Mouse (Mus musculus) testis, adult 2 months (tissue): ENCODE measurements around the gene Mas1. TPM values are rescaled to one million over a fixed set of nuclear protein-coding genes. Genes with fewer than 3 reads are reported as not detected.

Experiments used
- H3K27ac ChIP-seq: fragments of 200-500 bp; 2 replicates; pipeline ENCODE4 v1.5.1; 2012; ENCODE audit warnings: low read depth, low read length; ENCODE audit not compliant: control insufficient read depth, insufficient read depth
- H3K27me3 ChIP-seq: fragments of 200-500 bp; 2 replicates; pipeline ENCODE4 v1.6.1; 2012; ENCODE audit warnings: mild to moderate bottlenecking, low read length, moderate library complexity; ENCODE audit not compliant: control insufficient read depth, insufficient read depth
- H3K36me3 ChIP-seq: fragments of 200-500 bp; 2 replicates; pipeline ENCODE4 v1.6.1; 2012; ENCODE audit warnings: mild to moderate bottlenecking, low read length; ENCODE audit not compliant: control insufficient read depth, insufficient read depth
- H3K4me1 ChIP-seq: fragments of 200-500 bp; 2 replicates; pipeline ENCODE4 v1.6.1; 2012; ENCODE audit warnings: low read length; ENCODE audit not compliant: control insufficient read depth, insufficient read depth
- H3K4me3 ChIP-seq: fragments of 200-500 bp; 2 replicates; pipeline ENCODE4 v1.5.1; 2012; ENCODE audit warnings: low read depth, mild to moderate bottlenecking, low read length, moderate library complexity, mixed read lengths; ENCODE audit not compliant: control insufficient read depth
- CTCF ChIP-seq: fragments of 200-500 bp; IDR thresholded peaks from 2 replicates; pipeline ENCODE4 v1.5.1; 2012; ENCODE audit warnings: low read depth, mild to moderate bottlenecking, inconsistent platforms, low read length, moderate library complexity; ENCODE audit not compliant: control insufficient read depth, insufficient read depth, insufficient replicate concordance
- POLR2A ChIP-seq: fragments of 200-500 bp; IDR thresholded peaks from 2 replicates; pipeline ENCODE4 v1.6.1; 2012; ENCODE audit warnings: low read depth, mild to moderate bottlenecking, inconsistent platforms, low read length, moderate library complexity; ENCODE audit not compliant: control insufficient read depth
- polyA plus RNA-seq: library from polyadenylated mRNA; depleted of rRNA; stranded (reverse); fragments of >200 nt; gene quantifications from 2 replicates; pipeline ENCODE4 v1.2.3, GENCODE M21; 2012

The Mas1 gene
- polyA plus RNA-seq, 1 experiment = 78.9 TPM

- Histone ChIP-seq H3K4me1 (no peaks in the 10 kb centered on the region), H3K4me3 (no peak overlapping the region), H3K27ac (no peak overlapping the region), H3K36me3 (no peaks in the 10 kb centered on the region), H3K27me3 (no peaks in the 10 kb centered on the region)
- TF ChIP-seq POLR2A (no peak), CTCF (no peak)
These were observed 52.1 kb downstream of the Mas1 start for GRCm38 (mm10) chr17:12815885-12816284.

- H3K27me3 ChIP-seq = no peaks in the 10 kb centered on the region
- TF ChIP-seq CTCF (no peak), POLR2A (no peak)
- H3K27ac ChIP-seq = no peak overlapping the region
- no peaks in the 10 kb centered on the region for H3K4me1 ChIP-seq
- no peak overlapping the region for H3K4me3 ChIP-seq
- no peaks in the 10 kb centered on the region for H3K36me3 ChIP-seq
These were observed 53.4 kb downstream of the Mas1 start for GRCm38 (mm10) chr17:12814502-12814901.

GRCm38 (mm10) chr17:12810973-12811303, 57.0 kb downstream of the Mas1 start:
- TF ChIP-seq POLR2A = no peak
- TF ChIP-seq CTCF = no peak
- no peak overlapping the region for H3K4me3 ChIP-seq

GRCm38 (mm10) chr17:12810103-12810972, 57.6 kb downstream of the Mas1 start:
- Histone ChIP-seq H3K4me3 (no peak overlapping the region), H3K36me3 (no peaks in the 10 kb centered on the region), H3K4me1 (no peaks in the 10 kb centered on the region), H3K27ac (no peak overlapping the region), H3K27me3 (no peaks in the 10 kb centered on the region)
- TF ChIP-seq CTCF = peak; percentile 76; the same call in 1 of the 2 replicates
- TF ChIP-seq POLR2A = no peak

More at GRCm38 (mm10) chr17:12810973-12811303, 57.0 kb downstream of the Mas1 start:
- Histone ChIP-seq H3K36me3 (no peaks in the 10 kb centered on the region), H3K4me1 (no peaks in the 10 kb centered on the region), H3K27me3 (no peaks in the 10 kb centered on the region), H3K27ac (no peak overlapping the region)

GRCm38 (mm10) chr17:12808851-12809250, 59.1 kb downstream of the Mas1 start:
- Histone ChIP-seq H3K4me3 (no peak overlapping the region), H3K4me1 (no peaks in the 10 kb centered on the region), H3K36me3 (no peaks in the 10 kb centered on the region), H3K27me3 (no peaks in the 10 kb centered on the region), H3K27ac (no peak overlapping the region)
- no peak for TF ChIP-seq POLR2A
- TF ChIP-seq CTCF = no peak

GRCm38 (mm10) chr17:12804584-12805445, 63.1 kb downstream of the Mas1 start:
- H3K4me1 ChIP-seq = no peaks in the 10 kb centered on the region
- no peak for TF ChIP-seq CTCF
- no peak for TF ChIP-seq POLR2A
- no peak overlapping the region for H3K4me3 ChIP-seq
- no peaks in the 10 kb centered on the region for H3K36me3 ChIP-seq
- H3K27ac ChIP-seq = no peak overlapping the region
- no peaks in the 10 kb centered on the region for H3K27me3 ChIP-seq

GRCm38 (mm10) chr17:12801861-12802540, 65.9 kb downstream of the Mas1 start:
- H3K4me1 ChIP-seq = no peaks in the 10 kb centered on the region
- no peaks in the 10 kb centered on the region for H3K36me3 ChIP-seq
- no peak overlapping the region for H3K27ac ChIP-seq
- no peaks in the 10 kb centered on the region for H3K27me3 ChIP-seq
- no peak overlapping the region for H3K4me3 ChIP-seq
- TF ChIP-seq CTCF = no peak
- TF ChIP-seq POLR2A = no peak
